Mouse (Mus musculus) left cerebral cortex, adult 8-10 months (tissue): ENCODE data around the gene Tacr2. TPM values are rescaled to one million over a fixed set of nuclear protein-coding genes. Genes with fewer than 3 reads are reported as not detected.

Experiments
- DNase-seq, 2 experiments: peaks; one replicate each; pipeline ENCODE4 v3.0.0; 2022; ENCODE audit warnings: low spot score in 2 of 2
- total RNA-seq, 4 experiments: library from RNA; stranded (reverse); gene quantifications; 2 replicates each; pipeline ENCODE4 v1.2.4; 2022

The Tacr2 gene
- total RNA-seq: under 1 TPM; 0.15 to 0.39 (median 0.32) TPM

DNA sequence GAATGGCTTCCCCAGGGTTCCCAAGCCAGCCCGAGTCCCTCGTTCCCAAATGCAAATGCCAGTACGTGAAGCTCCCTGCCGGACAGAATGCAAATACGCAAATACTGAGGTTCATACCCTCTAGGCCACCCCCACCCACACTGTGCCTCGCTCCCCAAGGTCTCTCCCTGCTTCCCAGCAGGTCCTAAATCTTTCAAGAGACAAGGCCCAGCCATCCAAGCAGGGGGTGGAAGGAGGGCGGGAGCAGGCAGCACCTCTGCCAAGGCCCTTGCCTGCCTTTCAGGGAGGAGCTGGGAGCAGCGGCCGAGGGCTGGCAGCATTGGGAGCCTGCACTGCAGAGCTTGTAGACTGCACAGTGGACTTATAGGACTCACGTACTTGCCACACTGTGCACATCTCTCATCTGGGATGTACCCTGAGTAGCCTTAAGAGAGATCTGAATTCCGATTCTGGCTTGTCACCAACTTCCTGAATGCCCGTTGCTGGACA lies at the start of gene Tacr2:
TSS of gene Tacr2 (plus strand) at position 439 of the 489 bp plus-strand sequence.
- no peak for DNase-seq

DNA sequence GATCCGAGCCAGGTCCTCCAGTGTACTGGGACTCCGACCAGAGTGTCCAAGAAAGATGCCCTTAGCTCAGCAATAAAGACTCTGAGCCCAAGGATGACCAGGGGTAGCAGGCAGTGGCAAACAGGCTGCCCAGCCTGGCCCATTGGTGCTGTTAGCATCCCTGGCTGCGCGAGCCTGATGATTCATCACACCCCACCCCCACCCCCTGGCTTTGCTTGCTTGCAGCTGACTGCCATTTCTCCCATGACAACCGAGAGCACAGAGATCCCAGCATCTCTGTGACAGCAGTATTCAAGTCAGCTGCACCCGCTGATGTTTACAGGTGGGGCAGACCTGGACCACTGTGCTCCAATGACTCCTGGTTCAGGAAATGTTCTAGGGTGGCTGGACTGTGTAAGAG lies 49.7 kb upstream of the Tacr2 start:
- peak in 1 of 2 experiments; percentile 58 for DNase-seq

DNA sequence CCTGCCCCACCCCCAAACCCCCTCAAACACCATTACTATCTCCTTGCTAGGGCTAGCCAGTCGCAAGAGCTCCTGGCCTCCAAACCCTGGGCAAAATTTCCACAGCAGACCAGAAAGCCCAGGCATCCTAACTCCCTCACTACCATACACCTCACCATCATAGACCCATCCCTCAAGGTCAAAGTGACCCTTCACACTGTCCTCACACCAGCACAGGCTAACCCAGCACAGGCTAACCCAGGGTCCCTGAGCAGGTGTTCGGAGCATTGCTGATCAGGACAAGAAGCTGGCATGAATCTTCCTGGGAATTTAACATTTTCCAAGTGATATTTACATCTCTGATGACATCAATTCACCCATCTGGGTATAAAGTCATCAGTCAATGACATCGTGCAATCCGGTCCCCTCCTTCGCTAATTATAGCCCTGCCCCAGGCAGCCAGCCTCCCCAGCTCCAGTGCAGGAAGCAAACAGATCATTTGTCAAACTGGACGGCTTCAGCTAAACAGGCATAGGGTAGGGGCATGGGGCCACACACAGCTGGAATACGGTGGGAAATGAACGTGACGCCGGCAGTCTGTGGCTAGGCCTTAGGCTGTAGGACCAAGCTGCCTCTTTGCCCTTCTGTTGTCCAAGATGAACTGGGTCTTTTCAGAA lies 43.9 kb upstream of the Tacr2 start:
- no peak for DNase-seq

DNA sequence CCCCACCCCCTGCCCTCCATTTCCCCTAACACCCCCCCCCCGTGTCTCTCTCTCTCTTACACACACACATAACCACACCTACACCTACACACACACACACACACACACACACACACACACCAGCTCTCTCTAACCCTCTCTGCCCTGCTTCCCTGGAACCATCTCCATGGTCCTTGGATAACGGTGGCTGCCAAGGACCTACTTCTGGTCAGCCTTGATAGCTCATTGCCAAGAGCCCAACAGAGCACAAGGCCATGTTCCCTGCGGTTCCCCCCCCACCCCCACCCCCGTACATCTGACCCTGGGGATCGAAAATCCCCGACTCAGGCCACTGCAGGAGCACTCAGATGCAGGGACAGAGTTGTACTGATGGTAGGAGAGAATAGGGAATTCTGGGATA lies 40.9 kb upstream of the Tacr2 start:
- no peak for DNase-seq

DNA sequence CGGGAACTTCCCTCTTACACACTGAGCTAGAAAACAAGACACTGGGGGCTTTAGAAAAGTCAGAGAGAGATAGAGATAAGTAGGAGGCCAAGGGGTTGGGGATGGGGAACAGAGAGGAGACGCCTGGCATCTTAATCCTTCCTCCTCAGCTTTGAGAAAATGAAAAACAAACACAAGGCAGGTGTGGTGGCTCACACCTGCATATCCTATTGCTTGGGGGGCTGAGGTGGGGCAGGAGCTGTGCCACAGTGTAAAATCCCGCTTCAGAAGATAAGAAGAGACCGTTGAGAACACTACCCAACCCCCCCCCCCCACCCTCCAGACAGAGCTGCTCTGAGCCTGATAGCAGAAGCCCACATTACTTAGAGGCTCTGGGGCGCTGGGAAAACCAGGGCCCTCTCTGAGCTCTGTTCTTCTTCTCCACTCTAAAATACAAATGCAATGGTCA lies 37.0 kb upstream of the Tacr2 start:
- no peak for DNase-seq

DNA sequence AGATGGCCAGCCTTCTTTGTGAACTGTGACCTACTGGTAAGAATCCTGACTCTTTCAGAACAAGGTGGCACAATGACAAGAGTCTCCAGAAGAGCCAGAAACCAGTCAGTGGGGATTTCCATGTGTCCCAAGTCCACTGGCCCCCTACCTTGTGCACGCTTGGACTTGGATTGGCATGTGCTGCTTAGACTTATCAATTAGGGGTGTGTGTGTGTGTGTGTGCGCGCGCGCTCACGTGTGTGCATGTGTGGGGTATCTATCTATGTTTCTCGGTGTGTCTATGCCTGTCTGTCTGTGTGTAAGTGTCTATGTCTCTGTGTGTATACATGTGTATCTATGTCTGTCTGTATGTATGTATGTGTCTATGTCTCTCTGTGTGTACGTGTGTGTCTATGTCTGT lies 36.6 kb upstream of the Tacr2 start:
- DNase-seq: no peak

DNA sequence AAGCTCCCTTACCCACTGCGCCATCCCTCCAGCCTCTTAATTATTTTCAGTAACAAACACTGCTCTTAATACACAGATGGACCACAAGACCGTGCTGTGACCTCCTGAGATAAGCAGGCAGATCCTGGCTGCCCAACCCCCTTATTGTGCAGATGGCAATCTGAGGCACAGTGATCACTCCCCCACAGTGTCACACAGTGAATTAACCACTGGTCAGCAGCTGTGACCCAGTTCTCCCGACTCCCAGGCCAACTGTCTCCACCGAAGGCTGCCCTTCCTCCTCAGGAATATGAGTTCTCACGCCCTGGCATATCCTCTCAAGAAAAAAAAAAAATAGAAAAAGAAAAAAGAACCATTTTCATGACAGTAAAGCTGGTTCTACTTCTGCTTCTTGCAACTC lies 35.6 kb upstream of the Tacr2 start:
- DNase-seq: no peak

DNA sequence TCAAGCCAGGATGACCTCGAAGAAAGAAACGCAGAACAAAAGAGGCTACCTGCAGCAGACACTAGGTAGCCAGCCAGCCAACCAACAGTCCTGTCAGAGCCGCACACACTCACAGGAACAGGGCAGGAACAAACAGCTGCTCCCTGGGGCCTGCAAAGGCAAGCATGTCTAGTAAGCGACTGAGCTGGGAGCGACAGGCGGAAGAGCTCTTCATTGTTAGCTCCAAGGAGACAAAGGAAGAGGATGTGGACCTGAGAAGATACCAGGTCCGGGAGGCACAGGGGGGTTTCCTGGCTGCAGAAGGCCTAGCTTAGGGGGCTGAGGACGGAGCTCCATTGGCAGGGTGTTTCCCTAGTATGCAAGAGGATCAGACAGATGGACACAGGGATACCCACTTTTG lies 35.0 kb upstream of the Tacr2 start:
- no peak for DNase-seq

DNA sequence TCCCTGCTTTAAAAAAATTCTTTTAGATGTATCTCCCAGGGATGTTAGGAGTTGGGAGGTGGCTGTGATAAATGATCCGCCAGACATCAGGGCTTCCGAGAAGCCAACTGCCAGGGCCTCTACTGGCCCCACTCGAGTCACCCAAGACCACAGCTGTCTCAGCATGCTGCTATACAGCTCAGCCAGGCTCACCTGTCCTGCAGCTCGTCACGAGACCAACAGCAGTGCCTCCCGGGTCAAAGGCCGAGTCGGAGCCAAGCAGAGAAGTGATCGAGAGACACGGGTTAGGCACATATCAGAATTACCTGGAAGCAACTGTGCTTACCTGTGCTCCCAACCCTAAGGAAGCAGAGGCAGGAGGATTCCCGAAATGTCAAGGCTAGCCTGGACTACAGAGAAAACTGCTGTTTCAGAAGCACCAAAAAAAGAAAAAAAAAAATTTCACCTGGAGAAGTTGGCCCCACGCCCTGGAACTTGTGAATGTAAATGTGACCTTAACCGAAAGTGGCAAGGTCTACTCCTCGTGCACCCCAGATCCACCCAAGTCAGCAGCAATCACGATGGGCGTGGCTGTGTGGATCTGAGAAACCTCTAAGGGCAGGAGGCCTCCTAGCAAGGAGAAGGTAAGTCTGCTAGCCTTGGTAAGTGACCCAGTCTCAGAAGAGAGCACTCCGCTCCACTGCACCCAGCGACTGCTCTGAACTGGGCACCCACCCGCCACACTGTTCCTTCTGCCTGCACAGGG lies 34.0 kb upstream of the Tacr2 start:
- DNase-seq: no peak

DNA sequence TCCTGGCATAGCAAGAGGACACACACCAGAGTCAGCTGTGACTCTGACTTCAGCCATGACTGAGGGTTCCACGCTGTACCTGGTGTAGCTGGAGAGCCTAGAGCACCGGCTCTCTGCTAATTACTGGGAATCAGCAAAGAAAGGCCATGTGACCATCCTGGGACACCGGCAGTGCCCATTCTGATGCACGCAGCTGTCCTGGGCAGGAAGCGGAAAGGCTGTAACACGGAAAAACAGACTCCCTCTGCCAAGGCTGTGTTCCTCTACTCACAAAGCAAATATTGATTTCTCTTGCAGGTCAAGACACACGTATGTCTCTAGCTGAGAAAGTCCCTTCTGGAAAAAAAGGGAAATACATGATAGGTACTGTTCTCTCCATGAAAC lies 33.5 kb upstream of the Tacr2 start:
- no peak for DNase-seq

DNA sequence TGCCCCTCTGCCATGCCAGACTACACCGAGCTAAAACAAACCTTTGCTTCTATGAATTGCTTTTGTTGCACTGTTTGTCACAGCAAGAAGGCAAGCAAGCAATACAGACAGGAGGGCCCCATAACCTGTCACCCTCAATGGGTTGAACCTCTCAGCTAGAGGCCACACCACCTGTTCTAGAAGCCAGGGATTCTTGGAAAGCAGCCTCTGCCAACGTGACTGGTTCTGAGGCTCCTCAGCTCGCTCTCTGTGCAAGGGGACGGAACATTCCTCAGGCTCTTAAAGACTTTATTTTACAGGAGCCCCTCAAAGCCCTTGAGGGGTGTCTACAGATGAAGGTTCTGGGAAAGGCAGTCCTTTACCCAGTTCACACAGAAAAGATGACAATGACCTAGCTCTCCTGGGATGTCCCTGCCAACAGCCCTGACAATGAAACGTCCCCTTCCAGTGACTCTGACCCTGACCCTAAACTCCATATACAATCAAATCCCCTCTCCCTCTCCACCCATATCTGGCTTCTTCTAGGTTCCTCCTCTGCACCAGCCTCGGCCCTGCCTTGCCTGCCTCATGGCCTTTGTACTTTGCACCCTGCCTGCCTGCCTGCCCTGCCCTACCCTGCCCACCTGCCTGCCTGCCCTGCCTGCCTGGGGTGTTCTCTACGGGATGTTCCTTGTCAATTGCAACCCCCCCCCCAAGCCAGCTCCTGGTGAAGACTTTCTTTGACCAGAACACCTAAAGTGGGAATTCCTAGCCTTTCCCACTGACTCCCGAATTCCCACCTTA lies 31.3 kb upstream of the Tacr2 start:
- DNase-seq: no peak

DNA sequence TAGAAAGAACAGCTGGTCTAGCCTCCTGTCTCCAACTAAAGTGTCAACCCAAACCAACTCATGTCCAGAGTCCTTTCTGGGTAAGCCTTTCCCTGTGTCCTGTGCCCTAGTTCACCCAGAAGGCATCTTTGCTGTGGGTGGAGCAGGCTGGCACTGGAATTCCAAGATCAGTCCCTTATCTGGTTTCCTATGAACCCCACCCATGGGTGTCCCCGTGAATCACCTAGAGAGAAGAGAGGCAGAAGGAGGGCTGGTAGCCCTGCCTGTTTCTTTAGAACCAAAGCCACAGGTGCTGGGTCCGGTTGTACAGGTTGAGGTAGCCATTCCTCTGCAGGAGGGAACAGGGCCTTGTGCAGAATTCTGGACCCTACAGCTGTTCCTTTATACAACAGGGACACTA lies 30.6 kb upstream of the Tacr2 start:
- no peak for DNase-seq

DNA sequence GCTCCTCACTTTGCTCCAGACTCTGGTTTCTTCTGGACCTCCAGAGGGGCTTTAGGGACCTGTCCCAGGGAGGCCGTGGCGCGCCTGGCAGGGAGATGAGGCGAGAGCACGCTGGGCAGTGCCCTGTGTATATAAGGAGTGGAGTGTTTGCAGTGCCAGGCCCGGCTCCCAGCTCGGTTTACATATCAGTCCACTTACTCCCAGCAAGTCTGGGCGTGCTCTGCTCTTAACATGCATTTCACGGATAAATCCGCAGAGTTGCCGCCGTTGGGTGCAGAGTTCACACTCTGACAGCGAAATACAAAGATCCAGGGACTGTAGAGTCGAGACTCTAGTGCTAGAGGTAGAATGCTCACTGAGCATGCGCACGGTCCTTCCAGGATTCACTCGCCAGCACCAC lies 29.5 kb upstream of the Tacr2 start:
- DNase-seq: no peak

DNA sequence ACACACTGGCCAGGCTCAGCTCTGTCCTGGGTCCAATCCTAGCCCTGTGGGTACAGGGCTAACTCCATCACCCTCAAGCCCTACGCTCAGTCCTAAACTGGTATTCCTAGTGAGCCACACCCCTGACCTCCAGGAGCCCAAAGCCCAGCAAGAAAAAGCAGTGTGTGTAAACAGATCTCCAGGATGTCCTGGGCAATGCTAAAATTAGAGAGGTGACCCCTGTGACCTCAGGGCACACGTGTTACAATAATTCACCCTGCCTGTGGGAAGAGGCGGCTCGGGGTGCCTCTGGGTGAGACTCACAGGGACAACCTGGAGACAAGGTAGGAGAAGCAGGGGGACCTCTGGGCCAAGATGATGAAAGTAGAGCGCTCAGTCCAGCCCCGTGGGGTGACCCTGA lies 28.0 kb upstream of the Tacr2 start:
- no peak for DNase-seq

DNA sequence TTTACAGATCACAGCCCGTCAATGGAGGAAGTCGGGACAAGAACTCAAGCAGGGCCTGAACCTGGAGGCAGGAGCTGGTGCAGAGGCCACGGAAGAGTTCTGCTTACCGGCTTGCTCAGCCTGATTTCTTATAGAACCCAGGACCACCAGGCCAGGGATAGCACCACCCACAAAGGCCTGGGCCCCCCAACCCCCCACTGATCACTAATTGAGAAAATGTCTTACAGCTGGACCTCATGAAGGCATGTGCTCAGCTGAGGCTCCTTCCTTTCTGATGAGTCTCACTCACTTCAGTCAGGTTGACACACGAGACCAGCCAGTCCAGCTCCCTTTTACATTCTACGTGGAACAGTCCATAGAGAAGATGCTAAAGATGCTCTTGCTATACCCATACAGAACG lies 26.4 kb upstream of the Tacr2 start:
- DNase-seq: no peak

DNA sequence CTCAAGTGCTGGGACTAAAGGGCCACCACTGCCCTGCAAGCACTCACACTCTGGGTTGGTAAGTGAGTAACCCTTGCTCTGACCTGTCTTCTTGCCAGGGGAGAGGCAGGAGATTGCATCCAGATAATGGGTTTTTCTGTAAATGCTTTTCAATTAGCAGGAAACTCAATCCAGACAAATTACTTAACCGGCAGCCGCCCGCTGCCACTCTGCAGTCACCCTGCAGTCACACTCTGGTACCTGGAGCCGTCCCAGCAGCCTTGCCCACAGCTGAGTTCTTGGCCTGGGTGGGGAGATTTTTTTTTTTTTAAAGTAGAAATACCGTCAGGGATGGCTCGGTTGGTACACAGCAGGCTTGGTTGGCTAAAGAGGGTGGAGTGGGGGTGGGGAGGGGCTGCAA lies 24.1 kb upstream of the Tacr2 start:
- DNase-seq: no peak

DNA sequence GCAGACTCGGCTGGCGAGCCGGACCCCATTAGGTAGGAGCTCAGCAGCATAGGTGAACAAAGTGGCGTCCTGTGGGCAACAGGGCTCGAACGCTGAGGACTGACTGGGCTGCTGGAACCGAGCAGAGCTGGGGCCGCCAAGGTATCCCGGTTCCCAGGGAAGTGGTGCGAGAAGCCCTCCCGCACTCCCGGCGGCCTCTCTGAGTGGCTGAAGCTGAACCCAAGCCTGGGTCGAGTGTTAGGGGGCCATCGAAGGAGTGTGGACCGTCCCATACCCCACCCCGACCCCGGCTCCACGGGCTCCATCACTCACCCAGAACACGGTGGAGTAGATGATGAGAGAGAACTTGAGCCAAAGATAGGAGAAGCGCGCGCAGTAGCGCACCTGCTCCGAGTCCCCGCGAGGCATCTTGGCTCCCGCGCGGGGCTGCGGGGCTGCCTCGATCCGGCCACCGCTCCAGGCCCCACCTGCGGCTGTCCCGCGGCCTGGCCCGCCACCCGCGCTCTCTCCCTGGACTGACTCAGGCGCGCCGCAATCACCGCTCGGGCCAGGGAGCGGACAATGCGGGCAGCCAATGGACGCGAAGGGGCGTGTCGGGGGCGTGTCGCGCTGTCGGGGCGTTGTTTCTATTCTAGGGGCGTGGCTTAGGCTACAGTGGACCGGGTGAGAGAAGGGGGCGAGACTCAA lies 21.4 kb upstream of the Tacr2 start, which contains the start of gene Tspan15:
TSS of gene Tspan15 (minus strand) at position 544 of the 687 bp plus-strand sequence.
- DNase-seq: peak; percentile 73 to 75

DNA sequence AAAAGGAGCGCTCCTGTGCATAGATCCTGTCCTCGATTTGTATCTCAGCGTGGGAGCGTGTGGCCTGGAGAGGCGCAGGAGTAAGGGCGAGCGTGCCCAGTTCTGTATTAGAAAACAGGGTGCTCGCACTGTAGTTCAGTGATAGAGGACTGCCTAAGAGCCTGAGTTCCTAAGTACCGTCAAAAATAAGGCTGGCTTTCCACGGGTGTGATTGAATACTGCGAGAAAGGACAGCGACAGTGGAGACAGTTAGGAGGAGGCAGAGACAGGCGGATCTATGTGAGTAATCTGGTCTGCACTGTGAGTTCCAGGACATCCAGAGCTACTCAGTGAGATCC lies 20.9 kb upstream of the Tacr2 start:
- no peak for DNase-seq

DNA sequence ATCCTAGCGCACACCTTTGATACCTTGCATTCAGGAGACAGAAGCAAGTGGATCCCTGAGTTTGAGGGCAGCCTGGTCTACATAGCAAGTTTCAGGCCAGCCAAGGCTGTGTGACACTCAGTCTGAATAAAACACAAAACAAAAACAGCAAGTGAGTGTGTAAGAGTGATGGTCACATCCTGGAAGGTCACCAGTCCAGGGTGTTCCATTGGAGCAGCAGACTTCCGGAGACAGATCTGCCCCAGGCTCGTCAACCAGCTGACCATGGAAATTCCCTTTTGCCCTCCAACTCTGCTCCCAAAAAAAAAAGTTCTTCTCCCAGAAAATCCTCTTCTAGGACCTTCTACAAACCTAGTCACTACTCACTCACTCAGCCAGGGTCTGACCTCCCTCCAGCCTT lies 20.4 kb upstream of the Tacr2 start:
- DNase-seq: no peak

DNA sequence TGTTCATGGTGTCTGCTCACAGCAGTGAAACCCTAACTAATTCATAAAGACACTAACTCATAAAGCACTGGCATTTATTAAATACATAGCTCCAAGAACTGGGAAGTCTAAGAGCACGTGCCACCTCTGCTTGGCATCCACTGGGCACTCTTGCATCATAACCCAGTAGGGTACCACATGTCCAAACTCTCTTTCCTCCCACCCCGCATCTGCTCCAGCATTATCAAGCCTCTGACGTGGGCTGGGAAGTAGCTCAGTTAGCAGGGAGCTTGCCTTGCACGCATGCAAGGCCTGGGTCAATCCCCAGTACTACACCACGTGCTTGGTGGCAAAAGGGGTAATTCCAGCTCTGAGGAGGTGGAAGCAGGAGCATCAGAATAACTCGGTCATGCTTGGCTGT lies 16.1 kb upstream of the Tacr2 start:
- no peak for DNase-seq

DNA sequence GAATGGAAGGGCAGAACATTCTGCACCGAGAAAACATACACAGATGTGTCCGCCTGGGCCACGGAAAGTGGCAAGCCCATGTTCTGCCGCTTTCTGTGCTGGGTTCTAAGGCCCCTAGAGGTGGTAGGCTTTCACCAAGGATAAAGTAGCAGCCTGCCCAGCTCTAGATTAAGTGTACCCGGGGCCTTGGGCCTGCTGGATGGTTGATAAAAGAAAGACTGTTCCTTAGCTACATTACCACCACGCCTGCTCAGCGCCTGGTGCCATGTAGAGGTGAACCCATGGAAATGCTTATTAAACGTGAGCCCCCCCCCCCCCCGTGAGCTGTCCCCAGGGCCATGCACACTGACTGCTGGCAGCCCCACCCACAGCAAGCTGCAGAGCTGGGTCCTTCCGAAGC lies 15.0 kb upstream of the Tacr2 start:
- no peak for DNase-seq

DNA sequence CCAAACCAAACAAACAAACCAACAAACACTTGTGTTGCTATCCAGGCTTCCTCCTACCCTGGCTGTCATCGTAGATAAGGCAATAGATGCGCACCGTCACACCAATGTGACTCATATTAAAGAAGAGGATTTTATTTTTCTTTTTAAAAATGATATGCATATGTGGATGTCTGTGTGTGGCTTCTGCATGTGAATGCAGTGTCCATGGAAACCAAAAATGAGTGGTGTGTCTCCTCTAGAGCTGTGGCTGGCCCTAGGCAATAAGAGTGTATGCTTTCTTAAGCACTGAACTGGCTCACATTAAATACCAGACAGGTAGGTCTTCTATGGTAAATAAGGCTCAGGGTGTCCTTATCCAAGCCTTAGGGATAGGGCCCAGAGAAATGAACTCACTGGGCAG lies 13.6 kb upstream of the Tacr2 start:
- DNase-seq: no peak
